In genomic region chr2:164219295-164219694, GRCm38 (mm10) we compare ENCODE assay signal across 1 mouse cellular context.
TF ChIP-seq lines count a peak whose summit lies in the region.

No protein-coding gene starts in this region.

TF ChIP-seq in CH12.LX, 34 proteins besides CTCF, POLR2A, EP300 and RAD21 (continued from another document):
- TF ChIP-seq MAX (IDR thresholded peaks at IDR 0.05; ENCODE audit: low read length) (0 out of 2 replicates have a peak, but pooled peaks have one; percentile 16), TCF12 (IDR thresholded peaks at IDR 0.05; ENCODE audit: low read depth, low read length) (peak; percentile 57; the same call in 1 of the 2 replicates), SIN3A (IDR thresholded peaks at IDR 0.05; ENCODE audit: low read length) (no peak)
